Mouse (Mus musculus) megakaryocyte progenitor cell, adult 5-6 weeks (primary cell): ENCODE measurements around the gene Pgp. TPM values are rescaled to one million over a fixed set of nuclear protein-coding genes. Genes with fewer than 3 reads are reported as not detected.
"Not testable (repeated sequence)": the region's sequence is repeated elsewhere in the genome, so short reads cannot be mapped to it uniquely, and the experiment has no call there.

Experiments used
- ATAC-seq: replicated peaks from 2 replicates; pipeline ENCODE4 v1.8.0; 2016; ENCODE audit warnings: mild to moderate bottlenecking, moderate TSS enrichment, inconsistent platforms; ENCODE audit not compliant: poor library complexity
- total RNA-seq, 2 experiments: library from RNA; stranded (forward) in 1 of 2; stranded (reverse) in 1 of 2; fragments of 157-497, 149-512 nt in 1 of 2; fragments of 200-1000 nt in 1 of 2; gene quantifications; 2 replicates each; pipeline versions ENCODE4 v1.2.3 to v1.2.4; 2015 to 2017

The Pgp gene
- total RNA-seq (2015) = 25.4 and 26.4 TPM in 2 replicates
- total RNA-seq (2017) = 16.6 and 21.5 TPM in 2 replicates

- peak; percentile 95 for ATAC-seq
Observed at GRCm38 (mm10) chr17:24469910-24470602, at the start of gene Pgp, which contains the start of gene E4f1. Gene Pgp (plus strand): TSS chr17:24470392. Gene E4f1 (minus strand): TSS chr17:24470313.

- ATAC-seq = no peak
Observed at GRCm38 (mm10) chr17:24423114-24423513, 47.1 kb upstream of the Pgp start.

DNA sequence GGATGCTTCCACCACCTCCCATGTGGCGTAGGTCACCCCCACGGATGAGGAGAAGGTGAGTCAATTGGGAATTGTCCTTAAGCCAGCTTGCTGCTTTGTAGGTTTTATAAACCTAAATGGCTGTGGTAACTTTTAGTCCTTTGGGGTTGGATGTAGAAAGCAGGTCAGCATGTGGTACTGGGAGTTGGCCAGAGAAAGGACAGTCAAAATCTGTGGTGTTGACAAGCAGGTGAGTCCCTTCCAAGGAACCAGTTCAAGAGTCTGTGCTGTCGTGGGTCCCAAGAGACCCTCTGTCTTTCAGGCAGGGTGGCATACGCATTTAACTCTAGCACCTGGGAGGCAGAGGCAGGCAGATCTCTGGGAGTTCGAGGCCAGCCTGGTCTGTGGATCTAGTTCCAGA lies 45.7 kb upstream of the Pgp start:
- no peak for ATAC-seq

GRCm38 (mm10) chr17:24425326-24425725 lies 44.9 kb upstream of the Pgp start:
- ATAC-seq = not testable (repeated sequence)

GRCm38 (mm10) chr17:24425905-24426304 lies 44.3 kb upstream of the Pgp start:
- ATAC-seq = no peak

- peak; percentile 97 for ATAC-seq
Observed at GRCm38 (mm10) chr17:24426471-24427169, 43.6 kb upstream of the Pgp start, which contains the start of gene Eci1. Gene Eci1 (plus strand): TSS chr17:24426641.

DNA sequence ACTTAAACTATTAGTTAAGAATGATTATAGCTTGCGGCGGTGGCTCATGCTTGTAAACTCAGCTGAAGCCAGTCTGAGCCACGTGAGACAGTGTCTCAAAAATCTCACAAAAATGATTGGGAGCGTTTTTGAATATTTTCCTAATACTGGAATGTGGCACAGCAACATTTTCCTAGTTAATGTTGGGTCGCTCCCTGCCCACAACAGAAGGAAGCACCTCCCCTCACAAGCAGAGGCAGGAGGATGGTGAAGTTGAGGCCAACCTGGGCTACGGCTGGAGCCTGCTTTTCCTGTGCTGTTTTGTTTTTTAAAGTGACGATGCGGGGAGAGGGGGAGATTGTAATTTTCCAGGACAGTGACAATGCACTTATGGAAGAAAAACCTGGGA lies 43.0 kb upstream of the Pgp start:
- ATAC-seq = no peak

DNA sequence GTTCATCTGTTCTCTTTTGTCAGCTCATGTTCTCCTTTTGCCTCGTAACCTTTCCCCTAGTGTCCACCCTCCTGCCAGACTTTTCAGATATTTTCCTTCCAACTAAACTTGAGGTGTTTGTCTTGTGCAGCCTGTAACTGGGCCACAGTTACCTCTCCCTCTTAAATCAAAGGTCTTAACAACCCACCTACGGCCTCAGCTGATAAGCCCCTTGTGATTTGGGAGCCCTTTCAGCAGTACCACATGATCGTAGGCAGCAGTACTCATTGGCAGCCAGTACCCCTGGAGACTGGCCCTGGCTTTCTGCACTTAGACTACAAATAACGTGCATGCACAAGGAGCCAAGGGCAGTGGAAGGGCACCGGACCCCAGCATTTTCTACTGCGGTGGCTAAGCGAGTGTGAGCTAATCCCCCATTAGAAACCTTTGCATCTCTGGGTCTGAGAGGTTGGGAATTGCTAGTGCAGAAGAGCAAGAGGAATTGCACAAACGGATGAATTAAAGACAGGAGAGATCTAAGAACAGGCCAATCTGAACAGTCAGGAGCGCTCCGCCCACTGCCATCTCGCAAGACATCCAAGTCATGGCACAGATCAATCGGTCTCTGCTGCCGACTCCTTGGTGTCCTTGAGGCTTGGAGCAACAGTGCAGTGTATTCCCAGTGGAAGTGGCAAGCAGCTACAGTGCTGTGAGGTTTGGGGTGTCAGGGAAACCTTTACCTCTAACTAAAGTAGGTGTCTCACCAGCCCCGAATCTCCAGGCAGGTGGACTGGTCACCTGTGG lies 40.8 kb upstream of the Pgp start:
- ATAC-seq = no peak

DNA sequence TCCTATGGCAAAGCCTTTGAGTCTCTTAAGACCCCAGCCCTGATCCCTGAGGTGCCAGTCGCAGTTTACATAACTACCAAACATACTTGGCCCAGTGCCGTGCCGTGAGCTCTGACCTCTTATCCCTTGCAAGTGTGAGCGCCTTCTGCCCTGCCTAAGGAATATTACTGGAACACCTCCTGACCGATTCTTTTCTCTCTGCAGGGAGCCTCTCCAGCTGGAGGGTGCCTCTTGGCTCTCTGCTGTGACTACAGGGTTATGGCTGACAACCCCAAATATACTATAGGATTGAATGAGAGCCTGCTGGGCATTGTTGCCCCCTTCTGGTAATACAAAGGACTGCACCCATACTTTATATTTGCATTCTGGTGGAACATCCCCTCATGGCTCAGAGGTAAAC lies 33.2 kb upstream of the Pgp start:
- ATAC-seq = peak; percentile 96

DNA sequence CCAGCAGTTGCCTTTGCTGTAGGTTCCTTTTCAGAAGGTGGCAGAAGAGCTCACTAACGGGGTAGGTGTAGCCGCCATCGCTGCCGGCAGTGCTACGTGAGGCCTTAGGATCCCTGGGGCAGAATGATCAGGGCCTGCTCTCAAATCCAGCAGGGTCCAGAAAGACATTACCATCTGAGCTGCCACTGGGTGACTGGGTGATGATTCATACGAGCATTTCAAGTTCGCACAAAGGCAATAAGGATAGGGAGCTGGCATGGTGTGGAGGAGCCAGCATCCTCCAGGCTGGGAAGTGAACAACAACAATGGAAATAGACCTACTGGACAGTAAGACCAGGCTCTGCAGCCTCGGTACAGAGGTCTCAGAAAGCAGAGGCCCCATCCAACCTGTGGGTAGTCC lies 29.8 kb upstream of the Pgp start:
- ATAC-seq = no peak

DNA sequence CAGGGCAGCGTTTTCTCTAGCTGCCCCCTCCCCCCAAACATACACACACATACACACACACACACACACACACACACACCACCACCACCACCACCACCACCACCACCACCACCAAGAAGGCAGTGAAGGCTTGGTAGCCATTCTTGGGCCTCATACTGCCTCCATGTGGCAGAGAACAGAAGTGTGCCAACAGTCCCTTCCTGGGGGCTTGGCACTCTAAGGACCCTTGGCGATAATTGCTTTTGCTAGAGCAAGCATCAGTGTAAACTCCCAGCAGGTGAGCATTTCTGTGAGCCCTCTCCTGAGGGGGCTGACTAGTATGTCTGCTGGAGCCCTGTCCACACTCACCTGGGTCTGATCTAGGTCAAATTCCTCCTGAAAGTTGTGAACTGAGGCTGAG lies 29.0 kb upstream of the Pgp start:
- 0 out of 2 replicates have a peak, but pooled peaks have one; percentile 33 for ATAC-seq

DNA sequence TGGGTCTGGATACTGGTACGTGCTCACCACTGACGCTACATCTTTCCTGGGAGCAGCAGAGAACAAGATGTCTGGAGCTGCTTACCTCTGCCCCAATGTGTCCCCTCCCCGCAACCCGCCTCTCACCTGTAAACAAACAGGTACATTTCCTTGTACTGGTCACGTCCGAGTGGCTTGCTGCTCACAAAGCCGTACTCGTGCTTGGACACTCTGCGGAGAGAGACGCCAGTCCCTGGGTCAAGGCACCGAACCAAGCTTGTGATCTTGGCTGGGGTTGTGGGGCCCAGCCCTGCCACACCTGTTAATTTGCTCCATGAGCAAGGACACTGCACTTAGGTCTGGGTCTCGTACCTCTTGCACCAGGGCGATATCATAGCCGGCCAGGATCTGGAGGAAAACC lies 28.1 kb upstream of the Pgp start:
- ATAC-seq = no peak

- ATAC-seq = no peak
Observed at GRCm38 (mm10) chr17:24442632-24443155, 27.5 kb upstream of the Pgp start, which contains the start of gene Dnase1l2. Gene Dnase1l2 (minus strand): TSS chr17:24443105.

DNA sequence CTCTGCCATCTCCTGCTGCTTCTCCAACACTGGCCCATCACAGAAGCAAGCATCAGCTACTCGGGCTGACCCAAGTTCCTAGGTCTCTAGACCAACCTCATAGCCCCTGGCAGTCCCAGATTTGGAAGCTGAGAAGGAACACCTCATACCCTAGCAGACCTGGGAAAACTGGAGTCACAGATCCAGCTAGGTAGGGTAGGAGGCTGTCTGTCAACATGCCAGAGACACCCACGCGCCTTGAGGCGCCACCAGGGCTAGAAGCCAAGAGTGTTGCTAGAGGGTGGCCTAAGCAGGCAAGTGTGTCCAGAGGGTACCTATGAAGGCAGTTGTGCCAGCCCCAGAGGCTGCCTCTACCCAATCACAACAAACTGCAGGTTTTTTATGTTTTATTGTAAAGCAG lies 26.8 kb upstream of the Pgp start:
- ATAC-seq = no peak

- peak; percentile 64 for ATAC-seq
Observed at GRCm38 (mm10) chr17:24446590-24446989, 23.6 kb upstream of the Pgp start.

GRCm38 (mm10) chr17:24449507-24449906 lies 20.7 kb upstream of the Pgp start:
- no peak for ATAC-seq

GRCm38 (mm10) chr17:24451220-24451619 lies 19.0 kb upstream of the Pgp start:
- no peak for ATAC-seq

DNA sequence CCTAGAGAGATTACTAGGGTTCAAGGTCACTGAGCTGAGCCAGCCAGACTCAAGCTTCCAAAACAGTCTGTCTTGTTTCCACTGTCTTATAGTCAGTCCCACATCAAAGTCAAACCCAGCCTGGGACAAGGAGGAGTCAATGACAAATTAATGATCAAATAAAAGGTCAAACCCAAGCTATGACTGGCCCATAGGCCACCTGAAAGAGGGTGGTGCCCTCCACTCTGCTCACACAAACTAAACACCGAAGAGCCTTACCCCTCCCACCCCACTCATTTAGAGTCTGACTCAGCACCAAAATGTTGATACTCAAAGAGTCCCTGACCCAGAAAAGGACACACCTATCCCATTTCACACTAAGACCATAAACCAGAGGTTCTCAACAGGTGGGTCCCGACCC lies 16.8 kb upstream of the Pgp start:
- ATAC-seq = no peak

GRCm38 (mm10) chr17:24454218-24454755 lies 15.9 kb upstream of the Pgp start:
- ATAC-seq = 0 out of 2 replicates have a peak, but pooled peaks have one; percentile 6

DNA sequence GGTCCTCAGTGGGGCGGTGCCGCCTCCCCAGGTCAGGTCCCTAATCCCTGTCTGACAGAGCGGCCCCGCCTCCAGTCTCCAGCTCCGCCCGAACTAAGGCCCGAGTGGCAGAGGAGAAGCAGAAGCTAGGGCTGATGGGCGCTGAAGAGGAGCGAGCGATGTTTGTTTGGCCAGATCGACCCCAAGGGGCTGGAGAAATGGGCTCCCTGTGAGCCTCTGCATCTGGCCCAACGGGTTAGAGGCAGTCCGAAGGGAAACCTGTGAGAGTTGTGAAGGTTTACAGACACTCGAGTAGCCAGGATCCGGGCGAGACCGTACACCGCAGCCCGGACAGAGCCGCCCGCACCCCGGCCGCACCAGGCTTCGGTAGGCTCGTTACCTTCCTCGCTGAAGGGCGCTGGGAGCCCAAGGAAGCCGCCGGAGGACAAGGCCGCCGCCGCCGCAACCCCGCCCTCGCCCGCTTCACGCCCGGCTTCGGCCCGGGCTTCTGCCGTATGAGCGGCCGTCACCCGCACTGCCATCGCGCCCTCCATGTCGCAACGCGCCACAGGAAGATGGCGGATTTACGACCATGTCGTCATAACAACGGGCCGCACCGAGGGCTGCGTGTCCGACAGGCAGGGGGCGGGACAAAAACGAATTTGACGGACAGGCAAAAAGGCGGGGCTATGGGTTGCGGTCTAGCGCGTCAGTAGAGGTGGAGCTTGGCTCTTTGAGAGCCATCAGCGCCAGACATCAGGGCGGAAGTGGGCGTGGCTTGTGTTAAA lies 15.3 kb upstream of the Pgp start:
- ATAC-seq = peak; percentile 96
